Mouse (Mus musculus) liver, embryonic 12.5 days (tissue): ENCODE measurements around the gene Kdm2b. TPM values are rescaled to one million over a fixed set of nuclear protein-coding genes. Genes with fewer than 3 reads are reported as not detected.

ENCODE experiments used
- ATAC-seq: fragments of 200-750 bp; cut with Nextera tagmentation; 2 replicates; pipeline ENCODE4 v1.8.0; 2017; ENCODE audit warnings: moderate number of reproducible peaks, mild to moderate bottlenecking, moderate library complexity
- H3K27ac ChIP-seq: fragments of 300-500 bp; sonication (generic); 2 replicates; pipeline ENCODE4 v1.5.1; 2016; ENCODE audit warnings: mild to moderate bottlenecking
- H3K27me3 ChIP-seq: fragments of 300-500 bp; sonication (generic); replicated peaks from 2 replicates; pipeline ENCODE4 v1.6.1; 2016; ENCODE audit warnings: mild to moderate bottlenecking, moderate library complexity
- H3K36me3 ChIP-seq: fragments of 300-500 bp; sonication (generic); 2 replicates; pipeline ENCODE4 v1.6.1; 2016; ENCODE audit warnings: mild to moderate bottlenecking, moderate library complexity
- H3K4me1 ChIP-seq: fragments of 300-500 bp; sonication (generic); 2 replicates; pipeline ENCODE4 v1.6.1; 2016
- H3K4me2 ChIP-seq: fragments of 300-500 bp; sonication (generic); 2 replicates; pipeline ENCODE4 v1.6.1; 2016; ENCODE audit warnings: mild to moderate bottlenecking, moderate library complexity
- H3K4me3 ChIP-seq: fragments of 300-500 bp; sonication (generic); 2 replicates; pipeline ENCODE4 v1.5.1; 2016; ENCODE audit warnings: mild to moderate bottlenecking, moderate library complexity
- H3K9ac ChIP-seq: fragments of 300-500 bp; sonication (generic); 2 replicates; pipeline ENCODE4 v1.6.1; 2016; ENCODE audit warnings: mild to moderate bottlenecking, moderate library complexity
- H3K9me3 ChIP-seq: fragments of 300-500 bp; sonication (generic); replicated peaks from 2 replicates; pipeline ENCODE4 v1.6.1; 2016; ENCODE audit warnings: mild to moderate bottlenecking, moderate library complexity
- WGBS: fragments of 180-500 bp; shearing (Covaris S2); methylation state at CpG from one replicate; pipeline ENCODE4 v1.1.7; 2016; ENCODE audit not compliant: insufficient replicate concordance; 5-methylcytosine and 5-hydroxymethylcytosine counted together
- polyA plus RNA-seq: library from polyadenylated mRNA; unstranded; fragments of >200 nt; fragmentation: Nextera tagmentation; extraction: Ambion mirVana; gene quantifications from 2 replicates; pipeline ENCODE4 v1.2.1, GENCODE M21; 2016

Gene Kdm2b
- polyA plus RNA-seq, 1 experiment from 2014 or later: 28.9 TPM

DNA sequence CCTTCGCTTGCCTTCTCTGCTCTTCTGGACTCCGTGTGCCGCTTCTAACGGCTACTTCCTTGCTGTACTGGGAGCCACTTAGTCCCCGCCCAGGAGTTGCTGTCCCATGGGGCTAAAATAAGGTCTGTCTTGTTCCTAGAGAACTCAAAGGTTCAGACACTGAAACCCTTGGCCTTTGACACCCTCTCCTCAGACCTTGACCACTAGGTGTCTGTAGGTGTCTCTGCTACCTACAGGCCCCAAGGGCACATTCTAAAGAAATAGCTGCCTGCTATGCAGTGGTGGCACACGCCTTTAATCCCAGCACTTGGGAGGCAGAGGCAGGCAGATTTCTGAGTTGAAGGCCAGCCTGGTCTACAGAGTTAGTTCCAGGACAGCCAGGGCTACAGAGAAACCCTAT is 73.5 kb downstream of the Kdm2b start:
- WGBS: 76% methylated on average over 6 of the region's 6 CpGs
- no peaks in the 10 kb centered on the region for H3K36me3 ChIP-seq
- H3K9ac ChIP-seq: no peak overlapping the region
- no peak overlapping the region for H3K4me2 ChIP-seq
- H3K27ac ChIP-seq: no peak overlapping the region
- no peak for ATAC-seq
- no peaks in the 10 kb centered on the region for H3K9me3 ChIP-seq
- peaks cover 22% of the 10 kb centered on the region for H3K4me1 ChIP-seq
- H3K27me3 ChIP-seq: no peaks in the 10 kb centered on the region
- H3K4me3 ChIP-seq: no peak overlapping the region

DNA sequence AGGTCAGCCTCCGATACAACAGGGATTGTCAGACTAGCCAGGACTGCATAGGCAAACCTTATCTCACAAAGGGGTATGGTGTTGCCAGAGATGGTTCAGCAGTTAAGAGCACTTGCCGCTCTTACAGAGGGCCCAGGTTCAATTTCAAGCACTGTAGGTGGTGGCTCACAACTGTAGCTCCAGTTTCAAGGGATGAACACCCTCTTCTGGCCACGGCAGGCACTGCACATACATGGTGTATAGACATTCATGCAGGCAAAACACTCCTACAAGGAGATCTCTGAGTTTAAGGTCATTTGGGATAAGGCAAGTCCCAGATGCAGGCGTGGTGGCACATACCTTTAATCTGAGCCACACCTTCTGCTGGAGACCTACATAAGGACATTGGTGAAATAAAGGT is 76.8 kb downstream of the Kdm2b start:
- Histone ChIP-seq H3K4me2 (no peak overlapping the region), H3K4me1 (peaks cover 13% of the 10 kb centered on the region), H3K36me3 (no peaks in the 10 kb centered on the region), H3K9ac (no peak overlapping the region), H3K27ac (no peak overlapping the region), H3K4me3 (no peak overlapping the region), H3K9me3 (no peaks in the 10 kb centered on the region), H3K27me3 (no peaks in the 10 kb centered on the region)
- no peak for ATAC-seq
- WGBS: 74% methylated on average over 4 of the region's 4 CpGs

DNA sequence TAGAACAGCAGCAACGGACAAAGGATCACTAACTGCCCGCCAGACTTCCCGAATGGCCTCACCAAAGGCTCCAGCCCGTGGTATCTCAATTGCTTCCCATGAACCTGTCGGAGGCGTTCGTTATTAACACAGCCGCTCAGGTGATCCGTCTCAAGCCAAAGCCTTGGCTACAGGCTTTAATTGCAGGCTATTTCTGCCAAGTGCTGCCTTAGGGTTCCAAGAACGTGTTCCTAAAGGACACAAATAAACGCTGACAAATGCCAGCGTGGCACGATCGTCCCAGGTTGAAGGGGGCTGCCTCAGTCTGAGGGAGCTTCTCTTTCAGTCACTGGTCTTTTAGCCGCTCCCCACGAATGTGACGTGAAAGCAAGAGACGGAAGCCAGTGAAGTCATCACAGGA is 80.1 kb downstream of the Kdm2b start:
- Histone ChIP-seq H3K4me1 (no peaks in the 10 kb centered on the region), H3K27ac (no peak overlapping the region), H3K4me2 (no peak overlapping the region), H3K36me3 (no peaks in the 10 kb centered on the region), H3K4me3 (no peak overlapping the region), H3K27me3 (no peaks in the 10 kb centered on the region), H3K9ac (no peak overlapping the region), H3K9me3 (no peaks in the 10 kb centered on the region)
- ATAC-seq: no peak
- WGBS: 82% methylated on average over 18 of the region's 18 CpGs

DNA sequence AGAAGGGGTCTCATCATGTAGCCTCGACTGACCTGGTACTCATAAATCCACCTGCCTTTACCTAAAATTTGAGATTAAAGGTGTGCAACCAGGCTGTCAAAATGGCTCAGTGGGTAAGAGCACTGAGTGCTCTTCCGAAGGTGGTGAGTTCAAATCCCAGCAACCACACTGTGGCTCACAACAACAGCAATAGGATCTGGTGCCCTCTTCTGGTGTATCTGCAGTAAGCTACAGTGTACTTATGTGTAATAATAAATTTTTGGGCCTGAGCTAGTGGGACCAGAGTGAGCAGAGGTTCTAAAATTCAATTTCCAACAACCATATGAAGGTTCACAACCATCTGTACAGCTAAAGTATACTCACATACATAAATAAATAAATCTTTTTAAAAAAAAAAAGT is 81.6 kb downstream of the Kdm2b start:
- H3K36me3 ChIP-seq: no peaks in the 10 kb centered on the region
- H3K27me3 ChIP-seq: no peaks in the 10 kb centered on the region
- no peaks in the 10 kb centered on the region for H3K9me3 ChIP-seq
- no peak for ATAC-seq
- peaks cover 14% of the 10 kb centered on the region for H3K4me1 ChIP-seq
- no peak overlapping the region for H3K4me3 ChIP-seq
- 72% methylated on average over 2 of the region's 2 CpGs for WGBS
- no peak overlapping the region for H3K27ac ChIP-seq
- no peak overlapping the region for H3K9ac ChIP-seq
- H3K4me2 ChIP-seq: no peak overlapping the region

DNA sequence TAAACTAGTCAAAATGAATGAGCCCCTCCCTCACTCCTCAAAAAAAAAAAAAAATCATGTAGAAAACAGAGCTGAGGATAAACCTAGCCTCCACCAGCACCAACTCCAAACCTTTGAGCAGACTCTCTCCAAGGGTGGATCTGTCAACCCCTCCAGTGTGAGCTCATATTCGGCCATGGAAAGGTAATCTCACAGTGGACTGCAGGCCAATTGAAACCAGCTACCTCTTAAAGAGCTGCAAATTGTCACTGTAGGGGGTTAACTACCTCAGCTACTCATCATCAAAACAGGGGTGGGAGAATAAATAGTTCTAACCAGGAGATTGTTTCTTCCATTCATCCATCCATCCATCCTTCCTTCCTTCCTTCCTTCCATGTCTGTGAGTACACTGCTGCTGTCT is 82.4 kb downstream of the Kdm2b start:
- Histone ChIP-seq H3K27me3 (no peaks in the 10 kb centered on the region), H3K4me1 (peaks cover 22% of the 10 kb centered on the region), H3K36me3 (no peaks in the 10 kb centered on the region), H3K9me3 (no peaks in the 10 kb centered on the region), H3K4me3 (no peak overlapping the region), H3K4me2 (no peak overlapping the region), H3K9ac (no peak overlapping the region), H3K27ac (no peak overlapping the region)
- 69% methylated on average over 1 of the region's 1 CpGs for WGBS
- ATAC-seq: no peak

DNA sequence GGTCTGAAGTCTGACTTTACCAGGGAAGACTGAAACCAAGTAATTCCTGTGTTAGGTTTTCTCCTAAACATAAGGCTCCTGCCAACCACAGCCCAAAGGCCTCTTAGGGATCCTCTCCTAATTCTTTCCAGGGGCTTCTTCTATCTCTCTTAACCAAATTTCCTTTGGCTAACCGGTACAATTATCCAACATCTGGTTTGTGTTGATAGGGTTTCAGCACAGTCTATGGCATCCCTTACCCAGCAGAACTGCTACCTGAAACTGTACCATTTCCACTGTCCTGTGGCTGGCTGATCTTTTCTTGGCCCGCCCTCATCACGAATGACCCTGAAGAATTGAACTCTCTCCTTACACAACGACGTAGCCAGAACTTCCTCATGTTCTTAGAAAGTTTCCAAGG is 86.5 kb downstream of the Kdm2b start:
- no peak for ATAC-seq
- H3K9me3 ChIP-seq: no peaks in the 10 kb centered on the region
- H3K4me3 ChIP-seq: no peak overlapping the region
- peak overlapping the region; percentile 32 for H3K4me2 ChIP-seq
- H3K27ac ChIP-seq: peak overlapping the region; percentile 64
- H3K27me3 ChIP-seq: no peaks in the 10 kb centered on the region
- peaks cover 54% of the 10 kb centered on the region for H3K4me1 ChIP-seq
- WGBS: 32% methylated on average over 5 of the region's 5 CpGs
- no peaks in the 10 kb centered on the region for H3K36me3 ChIP-seq
- H3K9ac ChIP-seq: 0 out of 2 replicates have a peak overlapping the region, but pooled peaks have one; percentile 25

DNA sequence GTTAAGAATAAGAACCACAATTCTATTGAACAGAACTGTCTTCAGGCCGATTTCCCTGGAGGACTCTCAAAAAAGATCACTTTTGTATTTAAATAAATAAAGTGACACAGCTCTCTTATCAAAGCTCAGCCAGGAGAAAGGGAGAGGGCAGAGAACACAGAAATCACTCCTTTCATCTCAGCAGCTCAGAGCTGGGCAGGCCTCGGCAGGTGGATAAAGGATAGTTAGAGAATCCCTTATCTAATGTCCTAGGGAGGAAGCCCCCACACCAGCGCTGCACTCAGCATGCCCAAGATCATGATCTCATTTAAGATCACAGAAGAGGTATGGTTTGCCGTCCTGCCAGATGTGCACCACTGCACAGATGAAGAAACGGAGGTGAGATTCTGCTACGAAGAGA is 87.4 kb downstream of the Kdm2b start:
- no peak for ATAC-seq
- Histone ChIP-seq H3K4me1 (peaks cover 64% of the 10 kb centered on the region), H3K9me3 (no peaks in the 10 kb centered on the region), H3K36me3 (no peaks in the 10 kb centered on the region), H3K27me3 (no peaks in the 10 kb centered on the region), H3K9ac (no peak overlapping the region), H3K27ac (peak overlapping the region; percentile 85), H3K4me2 (peak overlapping the region; percentile 32), H3K4me3 (no peak overlapping the region)
- 33% methylated on average over 6 of the region's 6 CpGs for WGBS

DNA sequence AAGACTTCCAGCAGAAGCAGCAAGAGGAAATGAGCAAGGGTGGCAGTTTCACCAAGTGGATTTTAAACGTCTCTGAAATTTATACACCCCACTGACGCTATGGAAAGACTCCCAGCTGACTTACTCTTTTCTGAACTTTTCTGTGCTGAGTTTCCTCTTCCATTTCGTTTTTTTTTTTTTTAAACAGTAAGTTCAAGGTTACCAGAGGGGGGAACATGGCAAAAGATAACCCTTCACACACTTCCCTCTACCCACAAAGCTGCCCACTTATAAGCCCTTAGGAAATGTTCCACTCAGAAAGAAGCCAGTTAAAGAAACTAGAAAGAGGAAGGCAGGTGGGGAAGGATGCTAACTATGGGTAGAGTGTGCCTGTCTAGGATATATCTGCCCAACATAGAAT is 88.0 kb downstream of the Kdm2b start:
- 22% methylated on average over 3 of the region's 3 CpGs for WGBS
- peak overlapping the region; percentile 85 for H3K27ac ChIP-seq
- no peaks in the 10 kb centered on the region for H3K36me3 ChIP-seq
- no peak overlapping the region for H3K4me3 ChIP-seq
- no peaks in the 10 kb centered on the region for H3K27me3 ChIP-seq
- H3K9ac ChIP-seq: no peak overlapping the region
- H3K9me3 ChIP-seq: no peaks in the 10 kb centered on the region
- peaks cover 66% of the 10 kb centered on the region for H3K4me1 ChIP-seq
- H3K4me2 ChIP-seq: peak overlapping the region; percentile 32
- ATAC-seq: no peak

DNA sequence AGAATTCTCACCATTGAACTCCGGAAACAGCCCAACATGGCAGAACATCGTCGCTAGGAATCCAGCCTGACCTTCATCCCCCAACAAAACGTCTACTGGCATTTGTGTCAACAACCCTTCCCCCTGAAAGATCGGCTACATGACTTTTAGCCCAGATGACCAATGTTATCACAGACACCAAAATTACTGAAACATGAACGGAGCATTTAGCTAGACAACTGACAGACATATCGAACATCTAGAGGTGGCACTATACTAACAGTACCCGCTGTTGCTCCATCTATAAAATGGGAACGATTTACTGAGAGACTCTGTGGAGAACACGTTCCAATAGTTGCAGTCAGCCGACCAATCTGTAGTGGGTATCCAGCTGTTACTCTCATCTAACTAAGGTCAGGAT is 88.4 kb downstream of the Kdm2b start:
- H3K4me1 ChIP-seq: peaks cover 71% of the 10 kb centered on the region
- no peaks in the 10 kb centered on the region for H3K36me3 ChIP-seq
- H3K4me2 ChIP-seq: peak overlapping the region; percentile 98
- no peak overlapping the region for H3K4me3 ChIP-seq
- no peaks in the 10 kb centered on the region for H3K27me3 ChIP-seq
- WGBS: 52% methylated on average over 11 of the region's 11 CpGs
- H3K9ac ChIP-seq: 0 out of 2 replicates have a peak overlapping the region, but pooled peaks have one; percentile 92
- H3K27ac ChIP-seq: peak overlapping the region; percentile 85; the same call in 1 of the 2 replicates
- H3K9me3 ChIP-seq: no peaks in the 10 kb centered on the region
- ATAC-seq: no peak

DNA sequence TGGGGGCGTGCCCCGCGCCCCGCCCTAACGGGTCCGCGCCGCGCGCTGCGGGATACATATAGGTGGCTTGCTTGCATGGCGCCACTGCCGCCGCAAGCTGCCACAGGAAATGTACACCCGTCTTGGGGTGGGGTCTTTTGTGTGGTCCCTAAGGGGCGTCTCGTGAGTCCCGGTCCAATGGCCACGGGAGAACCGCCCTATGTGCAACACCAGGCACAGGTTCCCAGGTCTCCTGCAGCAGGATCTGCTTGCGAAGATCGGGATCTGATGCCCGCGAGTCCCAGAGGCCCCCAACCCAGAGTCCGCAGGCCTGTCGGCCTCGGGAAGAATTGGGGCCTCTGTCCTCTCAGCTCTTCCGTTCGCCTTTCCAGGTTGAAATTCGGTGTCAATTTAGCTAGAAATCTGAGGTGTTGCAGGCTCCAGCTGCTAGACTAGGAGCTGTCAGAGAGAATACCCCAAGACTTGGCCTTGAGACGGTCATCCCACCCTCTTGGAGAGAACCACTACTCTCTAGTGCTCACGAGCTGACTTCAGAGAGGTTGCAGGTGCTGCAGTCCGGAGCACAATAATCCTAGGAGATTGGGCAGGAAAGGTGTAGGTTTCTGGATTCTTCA is 89.0 kb downstream of the Kdm2b start:
- peak overlapping the region; percentile 85 for H3K27ac ChIP-seq
- H3K36me3 ChIP-seq: no peaks in the 10 kb centered on the region
- no peaks in the 10 kb centered on the region for H3K9me3 ChIP-seq
- peak overlapping the region; percentile 92 for H3K9ac ChIP-seq
- H3K27me3 ChIP-seq: no peaks in the 10 kb centered on the region
- ATAC-seq: 0 out of 2 replicates have a peak, but pooled peaks have one; percentile 2
- peaks cover 76% of the 10 kb centered on the region for H3K4me1 ChIP-seq
- H3K4me3 ChIP-seq: peak overlapping the region; percentile 84
- peak overlapping the region; percentile 98 for H3K4me2 ChIP-seq
- 5% methylated on average over 33 of the region's 33 CpGs for WGBS

DNA sequence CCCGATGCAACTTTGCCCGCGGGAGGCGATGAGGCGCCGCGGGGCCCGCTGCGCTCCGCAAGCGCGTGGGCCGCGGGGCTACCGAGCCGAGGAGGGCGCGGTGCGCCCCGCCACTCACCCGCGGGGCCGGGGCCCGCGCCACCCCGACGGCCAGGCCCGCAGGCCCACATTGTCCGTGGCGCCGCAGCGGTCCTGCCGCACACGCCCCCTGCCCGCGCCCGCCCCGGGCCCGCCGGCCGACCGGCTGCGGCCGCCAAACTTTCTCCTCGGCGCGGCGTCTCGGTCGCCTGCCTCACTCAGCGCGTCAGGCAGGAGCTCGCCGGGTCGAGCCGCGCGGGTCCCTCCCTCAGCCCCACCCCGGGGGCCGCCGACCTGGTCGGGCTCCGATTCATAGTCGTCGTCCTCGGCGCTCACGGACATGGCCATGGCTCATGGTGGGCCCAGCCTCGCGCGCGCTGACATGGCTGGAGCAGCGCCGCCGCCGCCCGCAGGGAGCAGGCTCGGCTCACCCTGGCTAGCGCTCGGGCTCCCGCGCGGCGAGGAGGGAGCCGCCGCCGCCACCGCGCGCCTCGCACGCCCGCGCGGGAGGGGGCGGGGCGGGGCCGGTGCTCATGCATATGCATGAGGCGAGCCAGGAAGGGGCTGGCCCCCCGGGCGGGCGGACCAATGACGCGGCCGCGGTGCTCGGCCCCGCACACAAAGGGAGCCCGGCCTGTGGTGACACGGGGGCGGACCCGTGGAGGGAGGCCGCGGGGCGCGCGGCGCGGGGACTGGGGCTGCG is 89.7 kb downstream of the Kdm2b start:
- ATAC-seq: peak; percentile 96
- peak overlapping the region; percentile 84 for H3K4me3 ChIP-seq
- no peaks in the 10 kb centered on the region for H3K36me3 ChIP-seq
- peak overlapping the region; percentile 92 for H3K9ac ChIP-seq
- H3K27me3 ChIP-seq: no peaks in the 10 kb centered on the region
- peak overlapping the region; percentile 98 for H3K4me2 ChIP-seq
- H3K27ac ChIP-seq: peak overlapping the region; percentile 85
- no peaks in the 10 kb centered on the region for H3K9me3 ChIP-seq
- under 1% methylated on average over 106 of the region's 120 CpGs for WGBS
- H3K4me1 ChIP-seq: peaks cover 82% of the 10 kb centered on the region

DNA sequence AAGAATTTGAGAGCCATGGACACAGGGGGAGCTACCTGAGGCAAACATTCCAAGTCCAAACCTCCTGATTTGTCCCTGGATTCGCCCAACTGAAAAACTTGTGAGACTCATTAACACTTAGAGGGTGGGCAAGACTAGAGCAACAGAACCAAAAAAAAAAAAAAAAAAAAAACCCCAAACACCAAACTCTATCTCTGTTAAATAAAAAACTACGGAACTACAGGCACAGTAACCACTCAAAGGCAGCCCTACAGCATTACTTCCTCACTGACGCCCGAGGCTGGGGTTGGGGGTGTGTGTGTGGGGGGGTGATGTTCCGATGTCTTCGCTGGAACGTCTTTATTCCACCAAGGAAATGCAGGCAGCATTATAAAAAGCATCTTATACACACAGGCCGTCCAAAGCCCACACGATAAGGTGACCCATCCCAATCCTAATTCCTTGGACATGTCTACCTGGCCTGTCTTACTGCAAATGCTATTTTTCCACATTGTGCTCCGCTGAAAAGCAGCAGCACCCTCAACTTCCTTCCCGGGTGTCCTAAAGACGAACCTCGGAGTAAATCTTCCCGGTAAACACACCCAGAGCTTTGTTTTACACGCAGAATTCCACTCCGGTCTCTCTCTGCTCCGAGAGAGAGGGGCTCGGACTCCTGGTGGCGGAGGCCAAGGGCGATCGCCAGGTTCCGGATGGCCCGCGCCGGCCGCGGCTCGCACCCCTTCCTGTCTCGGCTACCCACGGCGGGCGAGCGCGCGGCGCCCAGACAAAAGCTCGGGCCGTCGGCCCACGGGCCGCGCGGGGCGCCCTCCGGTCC is 90.5 kb downstream of the Kdm2b start:
- WGBS: 2% methylated on average over 45 of the region's 45 CpGs
- Histone ChIP-seq H3K27ac (peak overlapping the region; percentile 85), H3K4me2 (peak overlapping the region; percentile 98), H3K9ac (peak overlapping the region; percentile 92), H3K4me1 (peaks cover 85% of the 10 kb centered on the region), H3K9me3 (no peaks in the 10 kb centered on the region), H3K4me3 (peak overlapping the region; percentile 84), H3K27me3 (no peaks in the 10 kb centered on the region), H3K36me3 (no peaks in the 10 kb centered on the region)
- no peak for ATAC-seq
